ENCODE assay signal across 8 mouse cellular contexts in genomic region chr8:12925941-12926381, GRCm38 (mm10). TPM values are rescaled to one million over a fixed set of nuclear protein-coding genes. Genes with fewer than 3 reads are reported as not detected.
DNase-seq lines count a peak whose midpoint lies in the region; ATAC-seq and TF ChIP-seq lines count a peak whose summit lies in the region.

No protein-coding gene starts in this region.

- H3K9me3 ChIP-seq in heart, postnatal 0 days (replicated peaks; ENCODE audit: control insufficient read depth, low read length): no peaks in the 10 kb centered on the region

- peak overlapping the region; percentile 24; the same call in 1 of the 2 replicates for H3K9ac ChIP-seq in heart, postnatal 0 days (replicated peaks; ENCODE audit: low read depth, low read length)

- peak overlapping the region; percentile 81 for H3K27ac ChIP-seq in heart, postnatal 0 days (ENCODE audit: low read depth)

- TF ChIP-seq EP300 in heart, postnatal 0 days (IDR thresholded peaks at IDR 0.05; ENCODE audit: low read depth): peak; percentile 89

- H3K4me2 ChIP-seq in heart, postnatal 0 days (ENCODE audit: low read depth, low read length): peak overlapping the region; percentile 54

- no peaks in the 10 kb centered on the region for H3K4me1 ChIP-seq in heart, postnatal 0 days (ENCODE audit: control insufficient read depth, insufficient read depth)
- peaks cover 10% of the 10 kb centered on the region for H3K4me1 ChIP-seq in lung, adult 2 months (ENCODE audit: control insufficient read depth, insufficient read depth, low read length)

- no peaks in the 10 kb centered on the region for H3K36me3 ChIP-seq in heart, postnatal 0 days (replicated peaks; ENCODE audit: control insufficient read depth, insufficient read depth, low read length)

- ATAC-seq in heart, postnatal 0 days (ENCODE audit: insufficient read depth, low read depth): peak; percentile 62

- peak overlapping the region; percentile 37 for H3K4me3 ChIP-seq in heart, postnatal 0 days (ENCODE audit: low read depth, low read length)
- peak overlapping the region; percentile 80 for H3K4me3 ChIP-seq in lung, adult 2 months (replicated peaks; ENCODE audit: extremely low read depth, low read depth, low read length)

- H3K27me3 ChIP-seq in heart, postnatal 0 days (ENCODE audit: control insufficient read depth, insufficient read depth, low read length): no peaks in the 10 kb centered on the region

- DNase-seq in cerebellum, postnatal 25 days: peak; percentile 50 to 53
- DNase-seq in cerebellum, postnatal 14 days: no peak
- peak; percentile 56 for DNase-seq in adrenal gland, adult 2 months
- peak; percentile 26 for DNase-seq in heart, postnatal 0 days (ENCODE audit: low spot score)
- peak; percentile 39 for DNase-seq in lung, adult 2 months
- DNase-seq in urinary bladder, adult 2 months (ENCODE audit: low spot score): no peak
- DNase-seq in MN1 (ENCODE audit: low spot score): no peak
- DNase-seq in right cerebral cortex, postnatal 10 days (ENCODE audit: low spot score in 2 of 2): no peak

- WGBS in heart, postnatal 0 days: 53% methylated on average over 13 of the region's 13 CpGs
- WGBS in lung, adult 2 months: 27% methylated on average over 13 of the region's 13 CpGs

- TF ChIP-seq CTCF in heart, postnatal 0 days (IDR thresholded peaks at IDR 0.05; ENCODE audit: low read depth): no peak
- TF ChIP-seq CTCF in lung, adult 2 months (IDR thresholded peaks at IDR 0.05; ENCODE audit: insufficient read depth, low read length): no peak

- peak; percentile 89 for TF ChIP-seq POLR2A in lung, adult 2 months (IDR thresholded peaks at IDR 0.05; ENCODE audit: borderline replicate concordance, extremely low read depth, low read depth, low read length)

RNA-seq across cellular contexts. Expression of gene Mcf2l, which starts 52.4 kb away (rescaled TPM):
- total RNA-seq in adrenal gland, adult 2 months (2021): 10 to 100 TPM; 24.0 to 25.4 TPM
- 9.6 and 12.4 TPM in 2 replicates for polyA plus RNA-seq in adrenal gland, adult 2 months (2012; rRNA removed)
- total RNA-seq in heart, postnatal 0 days (2014; rRNA removed; ENCODE audit: low replicate concordance): 22.1 and 22.9 TPM in 2 replicates
- 6.6 and 7.5 TPM in 2 replicates for polyA plus RNA-seq in heart, postnatal 0 days (2015; fragmentation: Nextera tagmentation; extraction: Ambion mirVana)
- 42.8 and 65.2 TPM in 2 replicates for polyA plus RNA-seq in lung, adult 2 months (2012; rRNA removed)
- 4.8 and 10.3 TPM in 2 replicates for polyA plus RNA-seq in urinary bladder, adult 2 months (2012; rRNA removed)

Comparison
In these comparisons a context has a peak if more than half of its experiments do, and no peak if none do; other contexts are left out.
1. DNase-seq: peak in cerebellum, postnatal 25 days (2 of 2), adrenal gland, adult 2 months (single experiment), heart, postnatal 0 days (single experiment) and lung, adult 2 months (single experiment); none in cerebellum, postnatal 14 days (0 of 2), urinary bladder, adult 2 months (single experiment), MN1 (single experiment) and right cerebral cortex, postnatal 10 days (0 of 2).